Mouse (Mus musculus) lung, postnatal 36 days (tissue): ENCODE data around the gene Anks1.
"Not testable (repeated sequence)": the region's sequence is repeated elsewhere in the genome, so short reads cannot be mapped to it uniquely, and the experiment has no call there.

ENCODE experiments used
- DNase-seq: peaks from one replicate; pipeline ENCODE4 v3.0.0; 2022; ENCODE audit warnings: mixed read lengths

Anks1 gene

DNA sequence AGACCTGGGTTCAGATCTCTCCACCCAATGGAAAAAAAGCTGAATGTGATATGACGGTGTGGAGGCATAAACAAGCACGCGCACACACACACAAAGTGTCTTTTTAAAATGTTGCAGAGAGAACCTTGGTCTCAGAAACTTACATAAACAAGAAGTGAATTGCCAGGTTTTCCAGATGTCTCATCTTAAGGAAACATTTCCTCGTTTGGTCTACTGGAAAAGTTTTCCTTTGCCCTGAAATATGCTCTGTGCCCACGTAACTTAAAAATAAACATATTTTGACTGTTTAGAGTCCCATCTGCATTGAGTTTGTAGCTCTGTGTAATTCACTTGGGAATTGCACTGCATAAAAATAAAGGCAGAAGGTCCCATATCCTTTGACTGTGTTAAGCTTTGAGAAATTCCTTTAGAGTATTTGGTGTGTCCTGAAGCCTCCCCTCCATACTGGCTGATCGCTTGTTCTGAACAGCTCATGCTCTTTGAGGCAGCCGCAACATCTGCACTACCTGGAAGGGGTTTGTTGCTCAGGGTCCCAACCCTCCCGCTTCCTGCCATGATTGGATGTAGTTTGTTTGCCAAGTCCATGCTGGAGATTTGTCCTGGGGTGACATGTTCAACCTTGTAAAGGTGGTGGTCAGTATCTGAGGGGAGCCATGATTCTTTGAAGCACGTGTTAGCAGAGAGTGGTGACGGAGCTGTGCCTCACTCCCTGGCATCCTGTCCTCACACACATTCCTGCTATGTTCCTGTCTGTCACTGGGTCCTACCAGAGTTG lies 25.2 kb downstream of the Anks1 start:
- DNase-seq = no peak

DNA sequence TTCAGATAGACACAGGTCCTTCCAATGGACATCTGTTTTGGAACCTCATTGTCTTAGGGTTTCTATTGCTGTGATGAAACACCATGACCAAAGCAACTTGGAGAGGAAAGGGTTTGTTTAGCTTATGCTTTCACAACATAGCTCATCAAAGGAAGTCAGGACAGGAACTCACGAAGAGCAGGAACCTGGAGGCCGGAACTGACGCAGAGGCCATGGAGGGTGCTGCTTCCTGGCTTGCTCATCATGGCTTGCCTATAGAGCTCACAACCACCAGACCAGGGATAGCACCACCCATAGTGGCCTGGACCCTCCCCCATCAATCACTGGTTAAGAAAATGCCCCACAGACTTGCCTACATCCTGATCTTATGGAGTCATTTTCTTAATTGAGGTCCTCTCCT lies 26.0 kb downstream of the Anks1 start:
- DNase-seq = peak; percentile 66

DNA sequence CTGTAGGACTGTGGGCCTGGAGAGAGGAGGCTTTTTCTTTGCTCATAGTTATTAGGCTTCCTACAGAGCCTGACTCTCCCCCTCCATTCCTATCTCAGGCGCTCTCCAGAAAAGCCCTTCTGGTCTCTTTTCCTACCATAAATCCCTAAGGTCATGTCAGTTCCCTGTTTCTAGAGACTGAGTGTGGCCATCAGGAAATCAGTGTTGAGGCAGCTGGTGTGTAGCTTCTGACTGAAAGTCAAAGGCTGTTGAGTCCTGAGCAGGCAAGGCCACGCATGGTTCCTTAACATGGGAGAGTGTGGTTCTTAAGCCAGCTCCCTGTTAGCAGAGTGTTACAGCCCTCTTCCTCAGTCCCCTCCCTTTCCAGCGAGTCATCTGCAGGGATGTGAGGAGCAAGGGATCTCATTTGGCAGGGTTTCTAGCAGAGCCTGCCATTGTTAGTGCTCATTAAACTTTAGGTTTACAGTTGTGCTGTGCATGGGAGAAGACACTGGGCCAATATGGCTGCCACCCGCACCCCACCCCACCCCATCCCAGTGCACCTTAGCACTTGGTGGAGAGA lies 28.0 kb downstream of the Anks1 start:
- DNase-seq = no peak

DNA sequence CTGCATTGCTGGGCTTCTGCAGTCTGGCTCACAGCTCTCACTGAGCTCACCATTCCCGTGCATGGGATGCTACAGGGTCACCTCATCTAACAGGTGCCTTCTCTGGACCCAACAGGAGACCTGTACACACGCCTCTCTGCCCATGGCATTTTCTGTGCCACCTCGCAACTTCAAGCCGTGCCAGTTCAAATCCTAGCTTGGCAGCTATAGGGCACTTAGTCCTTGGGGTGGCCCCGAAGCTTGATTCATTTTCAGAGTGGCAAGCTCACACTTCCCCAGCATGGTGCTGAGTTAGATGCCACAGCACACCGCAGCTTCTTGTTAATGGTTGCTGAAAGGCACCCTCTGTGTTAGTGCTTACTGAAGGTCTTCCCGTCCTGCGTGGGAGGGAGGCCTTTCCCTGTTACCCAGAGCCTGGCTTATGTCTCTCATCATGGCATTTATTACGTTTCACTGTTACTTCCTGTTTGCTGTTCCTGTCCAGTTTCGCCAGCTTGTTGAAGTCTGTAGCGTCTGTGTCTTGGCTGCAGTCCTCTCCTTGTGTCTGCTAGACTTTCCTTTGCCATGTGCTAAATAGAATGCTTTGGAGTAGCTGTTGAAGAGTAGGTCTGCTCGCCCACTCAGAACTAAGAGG lies 29.1 kb downstream of the Anks1 start:
- DNase-seq = peak; percentile 79

DNA sequence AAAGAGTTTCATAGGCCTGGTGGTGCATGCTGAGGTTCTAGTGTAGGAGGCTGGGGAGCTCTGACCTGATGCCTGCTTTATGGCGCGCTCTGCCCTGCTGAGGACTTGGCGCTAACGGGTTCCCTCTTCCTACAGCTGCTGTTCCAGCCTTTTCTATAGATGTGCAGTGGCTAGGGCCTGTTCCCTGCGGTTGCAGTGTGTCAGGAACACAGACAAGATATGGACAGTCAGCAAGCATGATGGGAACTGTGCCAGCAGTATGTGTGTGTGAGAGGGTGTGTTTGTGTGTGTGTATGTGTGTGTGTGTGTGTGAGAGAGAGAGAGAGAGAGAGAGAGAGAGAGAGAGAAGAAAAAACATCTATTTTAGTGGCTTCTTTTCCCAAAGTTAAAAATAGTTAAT lies 29.9 kb downstream of the Anks1 start:
- no peak for DNase-seq

DNA sequence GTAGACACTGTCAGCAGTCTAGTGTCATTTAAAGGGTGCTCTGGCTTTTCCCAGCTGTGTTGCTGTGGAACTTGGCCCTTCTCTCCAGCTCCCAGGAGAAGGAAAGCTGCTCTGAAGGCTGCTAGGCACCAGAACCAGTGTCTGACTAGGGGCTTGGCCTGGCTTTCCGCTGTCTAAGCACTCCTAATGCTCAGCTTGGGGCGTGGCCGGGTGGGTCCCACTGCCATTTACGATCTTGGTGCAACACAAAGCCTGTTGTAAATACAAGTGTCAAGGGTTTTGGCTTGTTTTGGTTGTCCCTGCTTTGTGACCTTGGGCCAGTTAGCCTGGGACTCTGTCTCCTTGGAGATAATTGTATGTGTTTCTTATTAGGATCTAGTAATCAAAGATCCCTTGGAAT lies 31.2 kb downstream of the Anks1 start:
- DNase-seq = peak; percentile 56

DNA sequence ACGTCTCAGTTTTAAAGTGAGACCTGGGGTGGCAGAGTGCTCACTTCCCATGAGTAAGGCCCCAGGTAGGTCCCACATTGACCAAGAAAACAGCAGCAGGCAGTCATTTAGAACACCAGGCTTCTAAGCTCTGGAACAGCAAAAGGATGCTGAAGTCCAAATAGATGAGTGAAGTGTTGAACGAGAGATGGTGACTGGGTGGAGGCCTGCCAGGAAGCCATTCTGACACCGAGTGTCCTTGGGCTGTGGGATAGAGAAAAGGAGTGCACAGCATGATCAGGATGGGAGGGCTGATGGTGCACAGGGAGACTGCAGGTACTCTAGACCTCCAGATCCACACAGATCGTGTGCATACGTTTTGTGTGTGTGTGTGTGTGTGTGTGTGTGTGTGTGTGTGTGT lies 32.1 kb downstream of the Anks1 start:
- no peak for DNase-seq

DNA sequence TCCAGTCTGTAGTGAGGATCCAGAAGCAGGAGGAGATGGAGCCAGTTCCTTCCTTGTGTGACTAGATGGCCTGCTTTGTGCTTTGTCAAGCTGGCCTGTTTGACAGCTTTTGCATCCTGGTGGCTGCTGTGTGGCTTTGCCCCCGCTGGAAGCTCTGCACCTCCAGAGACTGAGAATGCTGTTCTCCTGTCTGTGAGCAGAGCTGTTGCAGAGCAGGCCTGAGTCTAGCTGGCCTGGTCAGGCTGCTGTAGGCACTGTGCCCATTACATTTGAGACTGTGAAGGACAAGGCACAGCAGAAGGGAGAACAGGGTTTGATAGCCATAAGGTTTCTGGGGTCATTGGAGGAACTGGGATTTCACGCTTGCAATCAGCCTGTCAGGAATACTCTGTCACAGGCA lies 32.6 kb downstream of the Anks1 start:
- DNase-seq = no peak

DNA sequence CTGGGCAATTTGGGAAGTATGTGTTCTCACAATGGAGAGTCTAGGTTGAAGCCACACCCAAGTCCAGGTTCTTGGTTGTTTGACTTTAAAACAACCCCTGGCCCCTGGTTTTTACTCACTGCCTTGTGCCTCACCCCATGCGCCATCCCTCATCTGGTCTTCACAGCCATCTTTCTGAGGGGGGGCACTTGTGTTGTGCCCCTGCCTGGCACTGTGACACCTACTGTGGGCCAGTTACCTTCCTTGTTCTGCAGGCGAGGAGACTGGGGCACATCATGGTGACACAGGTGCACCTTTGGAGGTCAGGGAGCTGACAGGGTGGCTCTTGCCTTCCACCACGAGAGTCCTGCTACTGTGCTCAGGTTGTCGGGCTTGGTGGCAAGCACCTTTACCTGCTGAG lies 33.0 kb downstream of the Anks1 start:
- DNase-seq = no peak

DNA sequence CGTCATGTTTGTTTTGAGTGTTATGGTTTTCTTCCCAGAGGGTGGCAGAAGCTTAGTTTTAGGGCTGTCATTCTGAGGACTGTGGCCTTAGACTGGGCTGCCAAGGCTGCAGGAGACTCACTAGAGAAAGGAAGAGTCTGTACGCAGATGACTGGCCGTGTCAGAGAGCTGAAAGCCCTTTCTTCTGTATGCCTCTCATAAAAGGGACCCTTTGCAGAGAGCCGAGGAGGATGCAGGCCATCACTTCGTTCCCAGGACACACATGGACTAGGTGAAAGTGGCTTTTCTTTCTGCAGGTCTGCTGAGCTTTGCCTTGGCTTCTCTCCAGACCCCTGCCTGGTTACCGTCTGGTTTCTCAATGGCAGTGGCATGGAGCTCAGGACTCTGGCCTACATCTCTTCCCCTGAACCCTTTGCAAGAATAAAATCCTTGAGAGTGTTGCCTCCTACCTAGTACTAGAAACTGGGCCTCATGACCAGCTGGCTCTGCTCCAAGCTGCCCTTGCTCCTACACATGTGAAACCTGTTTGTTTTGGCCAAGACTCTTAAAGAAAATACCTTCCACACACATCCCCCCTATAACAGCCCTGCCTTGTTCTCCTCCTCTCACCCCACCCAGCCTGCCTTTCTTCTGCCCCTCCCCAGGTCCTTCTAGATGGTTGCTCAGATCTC lies 36.6 kb downstream of the Anks1 start:
- peak; percentile 91 for DNase-seq

DNA sequence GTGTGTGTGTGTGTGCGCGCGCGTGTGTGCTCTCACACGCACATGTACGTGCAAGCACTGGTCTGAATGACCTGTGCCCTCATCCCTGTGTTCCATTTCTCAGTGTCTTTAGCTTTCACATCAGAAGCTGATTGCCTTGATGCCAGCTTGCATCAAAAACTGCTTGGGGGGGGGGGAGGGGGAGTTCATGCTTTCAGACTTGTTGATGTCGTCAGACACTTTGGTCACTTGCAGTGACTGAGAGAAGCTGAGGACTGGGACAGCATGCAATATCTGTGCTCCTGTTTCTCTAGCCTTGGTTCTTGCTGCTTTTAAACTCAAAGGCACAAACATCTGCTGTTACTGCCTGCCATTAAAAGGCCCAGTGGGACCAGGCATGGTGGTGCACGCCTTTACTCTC lies 37.3 kb downstream of the Anks1 start:
- DNase-seq = no peak

DNA sequence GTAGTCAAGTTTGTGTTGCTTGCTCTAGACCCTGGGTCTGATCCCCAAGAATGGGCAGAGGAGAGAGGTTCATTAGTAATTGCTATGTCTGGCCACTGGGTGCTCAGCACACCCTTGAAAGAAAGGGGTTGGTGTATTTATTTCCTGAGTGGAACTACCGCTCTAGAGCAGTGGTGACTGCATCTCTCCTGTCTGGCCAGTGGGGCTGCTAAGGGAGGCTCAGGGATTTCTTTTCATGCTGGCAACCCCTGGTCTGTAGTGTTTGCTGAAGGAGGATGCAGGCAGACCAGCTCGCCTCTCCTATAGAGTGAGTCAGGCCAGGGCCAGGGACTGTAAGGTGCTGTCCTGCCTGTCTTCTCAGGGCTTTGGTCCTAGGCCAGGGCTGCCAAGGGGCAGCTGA lies 38.0 kb downstream of the Anks1 start:
- no peak for DNase-seq

DNA sequence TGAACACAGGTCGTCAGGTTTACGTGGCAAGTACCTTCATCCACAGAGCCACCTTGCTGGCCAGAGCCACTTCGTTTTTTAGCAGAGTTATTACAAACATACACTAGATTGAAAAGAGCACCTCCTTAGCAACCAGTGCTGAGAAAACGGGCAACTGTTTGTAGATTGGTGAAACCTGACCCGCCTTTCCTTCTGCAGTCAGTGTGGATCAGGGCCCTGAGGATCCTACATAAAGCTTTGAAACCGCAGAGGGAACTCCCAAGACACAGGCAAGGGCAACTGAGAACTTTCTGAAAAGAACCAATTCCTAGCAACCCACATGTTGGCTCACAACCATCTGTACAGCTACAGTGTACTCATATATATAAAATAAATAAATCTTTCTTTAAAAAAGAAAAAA lies 44.0 kb downstream of the Anks1 start:
- no peak for DNase-seq

DNA sequence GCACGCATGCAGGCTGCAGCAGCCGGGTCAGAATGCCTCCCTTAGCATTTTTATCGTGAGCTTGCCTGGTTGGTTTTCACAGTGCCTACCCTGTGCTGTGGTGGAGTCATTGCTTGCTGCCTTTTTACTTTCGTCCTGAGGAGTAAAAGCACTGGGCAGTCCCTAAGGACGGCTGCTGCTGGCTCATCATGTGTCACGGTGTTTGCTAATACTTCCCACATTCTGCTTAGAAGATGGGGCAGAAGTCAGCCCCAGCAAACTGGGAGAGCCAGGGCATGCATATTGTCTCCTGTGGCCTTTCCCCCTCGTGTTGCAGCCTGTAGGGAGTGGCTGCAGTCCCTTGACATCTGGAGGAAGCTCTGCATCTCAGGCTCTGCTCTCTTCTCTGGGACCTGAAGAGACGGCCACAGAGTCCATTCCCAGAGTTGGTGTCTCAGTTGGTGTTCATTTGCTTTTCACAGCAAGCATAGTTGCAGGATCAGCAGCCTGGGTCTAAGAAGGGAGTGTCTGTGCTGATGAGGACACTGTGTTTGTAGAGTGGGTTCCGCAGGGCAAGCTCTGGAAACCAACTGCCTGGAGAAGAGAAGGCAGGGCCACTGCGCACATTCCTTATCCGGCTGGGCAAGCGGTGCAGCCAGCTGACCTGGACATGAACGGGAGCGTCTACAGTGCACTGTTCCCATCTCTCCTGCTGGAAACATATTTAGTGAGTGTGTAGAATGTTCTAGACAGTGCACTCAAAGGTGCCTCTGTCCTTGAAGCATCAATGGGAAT lies 45.7 kb downstream of the Anks1 start:
- no peak for DNase-seq

DNA sequence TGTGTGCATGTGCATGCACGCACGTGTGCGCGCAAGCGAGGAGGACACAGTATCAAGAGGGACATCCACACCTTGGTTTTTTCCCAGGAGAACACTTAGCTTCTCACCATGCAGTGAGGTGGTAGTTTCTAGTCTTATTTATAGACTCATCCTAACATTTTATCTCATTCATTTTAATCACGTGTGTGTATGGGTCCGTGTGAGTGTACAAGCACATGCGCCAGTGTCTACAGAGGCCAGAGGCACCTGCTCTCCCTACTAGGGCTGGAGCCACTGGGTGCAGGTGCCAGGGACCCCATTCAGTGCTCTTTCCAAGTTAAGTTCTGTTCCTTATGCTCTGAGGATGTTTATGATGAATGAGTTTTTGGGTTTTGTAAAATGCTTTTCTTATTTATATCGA lies 48.5 kb downstream of the Anks1 start:
- no peak for DNase-seq

DNA sequence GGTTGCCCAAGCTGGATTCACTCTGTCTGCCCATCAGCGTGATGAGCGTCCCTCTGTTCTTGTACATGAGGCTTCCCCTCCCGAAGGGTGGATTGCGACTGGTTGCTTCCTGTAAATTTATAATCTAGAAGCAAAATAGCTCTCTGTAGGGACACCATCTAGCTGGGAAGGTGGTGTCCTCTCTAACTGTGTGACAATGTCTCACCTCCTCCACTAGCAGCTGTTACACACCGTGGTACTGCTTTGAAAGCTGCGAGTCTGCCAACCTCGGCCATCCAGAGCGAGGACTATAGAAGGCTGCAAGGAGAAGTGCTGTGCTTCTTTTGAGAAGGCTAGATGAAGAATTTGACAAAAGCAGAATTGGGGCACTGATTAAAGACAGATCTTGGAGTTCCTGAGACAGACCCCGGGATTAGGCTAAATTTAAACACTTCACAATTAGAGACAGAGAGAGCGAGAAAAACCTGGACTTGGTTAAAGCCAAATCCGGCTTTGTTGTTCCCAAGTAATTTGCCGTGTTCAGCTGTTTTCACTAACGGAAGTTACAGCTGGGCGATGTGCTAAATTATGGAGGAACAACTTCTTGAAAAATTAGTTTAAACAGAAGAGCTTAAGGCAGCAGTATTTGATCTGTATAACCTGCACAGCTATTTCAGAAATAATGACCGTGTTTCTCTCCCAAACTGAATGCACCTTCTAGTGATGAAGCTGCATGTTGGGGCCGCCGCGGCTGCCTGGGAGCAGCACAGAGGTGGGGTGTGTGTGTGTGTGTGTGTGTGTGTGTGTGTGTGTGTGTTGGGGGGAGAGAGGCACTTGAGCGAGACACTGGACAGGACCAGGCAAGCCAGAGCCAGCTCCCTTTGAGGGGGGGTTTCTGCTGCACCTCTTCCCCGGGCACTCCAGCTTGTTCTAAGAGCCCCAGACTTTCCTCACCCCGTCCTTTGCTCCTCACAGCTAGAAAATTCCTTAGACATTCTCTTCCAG lies 51.3 kb downstream of the Anks1 start:
- no peak for DNase-seq

DNA sequence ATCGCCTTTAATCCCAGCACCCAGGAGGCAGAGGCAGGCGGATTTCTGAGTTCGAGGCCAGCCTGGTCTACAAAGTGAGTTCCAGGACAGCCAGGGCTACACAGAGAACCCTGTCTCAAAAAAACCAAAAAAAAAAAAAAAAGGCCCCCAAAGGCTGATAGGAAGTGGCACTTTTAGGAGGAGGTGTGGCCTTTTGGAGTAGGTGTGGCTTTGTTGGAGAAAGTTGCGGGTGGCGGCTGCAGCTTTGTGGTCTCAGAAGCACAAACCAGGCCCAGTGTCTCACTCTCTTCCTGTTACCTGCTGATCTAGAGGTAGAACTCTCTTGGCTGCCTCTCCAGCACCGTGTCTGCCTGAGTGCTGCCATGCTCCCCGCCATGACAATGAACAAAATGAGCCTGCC lies 54.0 kb downstream of the Anks1 start:
- not testable (repeated sequence) for DNase-seq

DNA sequence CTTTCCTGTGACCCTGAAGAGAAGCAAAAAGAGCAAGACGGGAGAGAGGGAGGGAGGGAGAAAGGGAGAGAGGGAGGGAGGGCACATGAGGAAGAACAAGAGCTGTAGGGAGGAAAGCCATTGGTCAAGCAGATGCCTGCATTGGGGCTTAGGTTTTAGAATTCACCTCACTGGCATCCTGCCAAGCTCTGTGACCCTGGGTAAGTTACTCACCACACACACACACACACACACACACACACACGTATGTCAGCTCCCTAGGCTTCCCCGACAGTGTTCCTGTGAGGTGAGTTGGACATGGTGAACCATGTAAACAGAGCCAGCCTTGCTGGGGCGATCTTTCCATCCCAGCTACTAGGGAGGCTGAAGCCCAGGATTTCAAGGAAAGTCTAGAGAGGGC lies 55.5 kb downstream of the Anks1 start:
- DNase-seq = no peak

DNA sequence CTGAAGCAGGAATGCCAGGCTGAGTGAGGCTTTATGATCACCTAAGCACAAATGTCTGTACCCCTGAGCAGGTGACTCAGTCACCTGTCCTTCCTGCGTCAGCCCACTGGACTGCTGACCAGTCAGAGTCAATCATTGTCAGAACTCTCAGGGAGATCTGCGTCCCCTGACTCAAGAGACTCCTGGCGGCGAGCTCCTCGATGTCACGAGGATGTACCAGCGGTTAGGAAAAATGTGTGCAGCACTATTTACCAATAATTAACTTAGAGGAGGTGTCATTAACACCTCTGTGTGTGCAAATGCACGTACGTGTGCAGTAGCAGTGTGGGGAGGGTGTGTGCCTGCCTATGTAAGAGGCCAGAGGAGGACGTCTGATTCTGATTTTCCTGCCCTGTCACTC lies 56.2 kb downstream of the Anks1 start:
- no peak for DNase-seq

DNA sequence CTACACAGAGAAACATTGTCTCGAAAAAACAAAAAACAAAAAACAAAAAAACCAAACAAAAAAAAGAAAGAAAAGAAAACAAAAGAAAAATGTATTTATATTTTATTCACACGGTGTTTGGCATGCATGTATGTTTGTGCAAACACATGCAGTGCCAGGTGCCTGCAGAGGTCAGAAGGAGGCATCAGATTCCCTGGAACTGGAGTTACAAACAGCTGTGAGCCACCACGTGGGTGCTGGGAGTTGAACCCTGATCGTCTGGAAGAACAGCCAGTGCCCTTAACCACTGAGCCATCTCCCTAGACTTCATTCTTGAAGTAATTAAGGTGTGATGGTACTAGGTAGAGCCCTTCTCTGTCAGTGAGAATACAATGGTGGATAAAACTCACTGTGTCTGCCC lies 57.0 kb downstream of the Anks1 start:
- no peak for DNase-seq

DNA sequence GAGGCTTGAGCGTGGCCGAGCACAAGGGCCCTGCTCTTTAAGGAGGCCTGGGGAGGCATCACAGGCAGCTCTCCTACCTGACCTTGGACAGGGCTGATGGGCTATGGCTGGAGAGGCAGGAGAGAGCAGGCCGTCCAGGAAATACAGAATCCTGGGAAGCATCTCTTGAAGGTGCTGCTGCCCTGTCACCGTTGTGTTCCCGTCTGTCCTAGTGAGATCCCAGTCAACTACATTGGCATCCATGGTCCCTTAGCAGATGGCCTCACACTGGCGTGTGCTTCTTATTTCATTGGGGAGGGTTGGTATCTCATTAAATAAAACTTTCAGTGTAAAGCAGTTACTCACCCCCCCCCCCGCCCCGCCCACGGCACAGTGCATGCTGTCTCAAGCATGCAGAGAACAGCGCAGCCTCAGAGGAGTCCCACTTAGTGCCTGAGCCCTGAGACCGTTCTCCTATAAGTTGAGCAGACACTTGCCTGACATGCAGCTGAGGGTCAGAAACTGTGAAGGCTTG lies 57.5 kb downstream of the Anks1 start:
- DNase-seq = no peak

DNA sequence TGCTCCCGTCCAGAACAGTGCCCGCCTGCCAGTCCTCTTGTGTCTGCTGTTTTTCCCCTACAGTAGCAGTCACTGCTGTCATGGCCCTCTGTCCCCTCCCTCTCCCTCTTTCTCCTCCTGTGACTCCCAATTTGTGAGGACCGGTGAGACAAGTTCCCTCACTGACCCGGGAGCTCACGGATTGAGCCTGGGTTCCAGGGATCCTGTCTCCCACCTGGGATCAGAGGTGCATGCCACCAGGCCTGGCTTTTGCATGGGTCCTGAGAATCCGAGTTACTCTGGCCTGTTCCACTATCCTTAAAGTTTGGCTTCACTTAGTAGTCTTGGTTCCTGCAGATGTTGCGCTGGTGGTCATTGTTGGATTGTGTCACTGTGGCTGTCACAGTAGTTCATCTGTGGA lies 58.4 kb downstream of the Anks1 start:
- no peak for DNase-seq
